Mouse (Mus musculus) olfactory bulb, adult 2 months (tissue): ENCODE data around the gene Kmt5c. TPM values are rescaled to one million over a fixed set of nuclear protein-coding genes. Genes with fewer than 3 reads are reported as not detected.

ENCODE experiments used
- H3K27ac ChIP-seq: fragments of 200-500 bp; 2 replicates; pipeline ENCODE4 v1.5.1; 2012; ENCODE audit warnings: low read depth, low read length; ENCODE audit not compliant: insufficient read depth
- H3K4me1 ChIP-seq: fragments of 200-500 bp; 2 replicates; pipeline ENCODE4 v1.6.1; 2012; ENCODE audit warnings: low read length; ENCODE audit not compliant: control insufficient read depth, insufficient read depth
- H3K4me3 ChIP-seq: fragments of 200-500 bp; 2 replicates; pipeline ENCODE4 v1.5.1; 2012; ENCODE audit warnings: mild to moderate bottlenecking, low read depth, low read length, moderate library complexity; ENCODE audit not compliant: insufficient read depth
- CTCF ChIP-seq: fragments of 200-500 bp; IDR thresholded peaks from 2 replicates; pipeline ENCODE4 v1.5.1; 2012; ENCODE audit warnings: low read depth, mild to moderate bottlenecking, low read length, moderate library complexity; ENCODE audit not compliant: insufficient read depth
- POLR2A ChIP-seq: fragments of 200-500 bp; IDR thresholded peaks from 2 replicates; pipeline ENCODE4 v1.6.1; 2012; ENCODE audit warnings: mild to moderate bottlenecking, low read depth, low read length, moderate library complexity; ENCODE audit not compliant: insufficient read depth
- WGBS: fragments of 180-500 bp; shearing (Covaris S2); methylation state at CpG from one replicate; pipeline ENCODE4 v1.1.7; 2018; 5-methylcytosine and 5-hydroxymethylcytosine counted together
- polyA plus RNA-seq: library from polyadenylated mRNA; stranded (reverse); fragments of >200 nt; gene quantifications from 2 replicates; pipeline ENCODE4 v1.2.4, GENCODE M21; 2012; ENCODE audit warnings: low replicate concordance; ENCODE audit not compliant: missing spikeins, insufficient read depth, insufficient read length

Kmt5c gene
- polyA plus RNA-seq, 1 experiment, result not detected

DNA sequence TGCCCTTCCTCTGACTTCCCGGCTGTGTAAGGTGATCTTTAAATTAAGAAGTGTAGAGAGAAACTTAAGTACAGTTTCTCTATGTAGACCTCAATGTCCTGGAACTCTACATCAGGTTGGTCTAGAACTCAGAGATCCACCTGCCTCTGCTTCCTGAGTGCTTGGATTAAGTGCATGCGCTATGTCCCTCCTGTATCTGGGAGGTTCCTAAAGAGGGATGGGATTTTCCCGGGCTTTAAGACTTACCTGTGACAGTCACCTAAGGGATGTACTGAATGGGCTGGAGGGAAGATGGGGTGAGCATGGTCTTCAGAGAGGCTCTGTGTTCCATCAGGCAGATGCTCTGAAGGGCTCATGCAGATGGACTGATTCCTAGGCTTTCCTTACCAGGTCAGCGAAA is 53.8 kb downstream of the Kmt5c start:
- Histone ChIP-seq H3K4me3 (peak overlapping the region; percentile 91), H3K27ac (no peak overlapping the region), H3K4me1 (peaks cover 12% of the 10 kb centered on the region)
- TF ChIP-seq POLR2A (no peak), CTCF (no peak)
- WGBS, result 47% methylated on average over 4 of the region's 4 CpGs

DNA sequence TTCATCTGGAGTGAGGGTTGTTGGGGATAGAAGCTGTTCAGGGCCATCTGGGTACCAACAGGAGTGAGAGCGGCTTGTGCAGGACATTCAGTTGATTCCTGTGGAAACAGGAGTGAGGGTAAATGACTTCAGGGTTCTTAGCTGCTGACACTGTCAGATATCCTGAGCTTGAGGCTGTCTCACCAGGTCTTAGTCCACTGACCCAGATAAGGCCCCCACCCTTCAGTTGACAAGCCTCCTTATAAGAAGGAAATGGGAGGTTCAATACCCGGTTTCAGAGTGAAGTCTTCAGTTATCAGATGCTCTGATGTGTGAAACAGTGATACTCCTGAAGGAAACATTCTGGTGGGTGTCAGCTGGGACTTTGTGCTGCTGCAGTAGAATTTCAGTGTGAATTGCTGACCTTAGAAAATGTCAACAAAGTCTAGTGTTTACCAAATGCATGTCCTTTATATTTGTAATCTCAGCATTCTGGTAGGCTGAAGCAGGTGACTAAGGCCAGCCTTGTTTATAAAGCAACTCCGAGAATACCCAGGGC is 54.8 kb downstream of the Kmt5c start:
- TF ChIP-seq CTCF, result no peak
- TF ChIP-seq POLR2A, result no peak
- H3K27ac ChIP-seq, result no peak overlapping the region
- H3K4me1 ChIP-seq, result peaks cover 7% of the 10 kb centered on the region
- WGBS, result 84% methylated on average over 3 of the region's 3 CpGs
- no peak overlapping the region for H3K4me3 ChIP-seq

DNA sequence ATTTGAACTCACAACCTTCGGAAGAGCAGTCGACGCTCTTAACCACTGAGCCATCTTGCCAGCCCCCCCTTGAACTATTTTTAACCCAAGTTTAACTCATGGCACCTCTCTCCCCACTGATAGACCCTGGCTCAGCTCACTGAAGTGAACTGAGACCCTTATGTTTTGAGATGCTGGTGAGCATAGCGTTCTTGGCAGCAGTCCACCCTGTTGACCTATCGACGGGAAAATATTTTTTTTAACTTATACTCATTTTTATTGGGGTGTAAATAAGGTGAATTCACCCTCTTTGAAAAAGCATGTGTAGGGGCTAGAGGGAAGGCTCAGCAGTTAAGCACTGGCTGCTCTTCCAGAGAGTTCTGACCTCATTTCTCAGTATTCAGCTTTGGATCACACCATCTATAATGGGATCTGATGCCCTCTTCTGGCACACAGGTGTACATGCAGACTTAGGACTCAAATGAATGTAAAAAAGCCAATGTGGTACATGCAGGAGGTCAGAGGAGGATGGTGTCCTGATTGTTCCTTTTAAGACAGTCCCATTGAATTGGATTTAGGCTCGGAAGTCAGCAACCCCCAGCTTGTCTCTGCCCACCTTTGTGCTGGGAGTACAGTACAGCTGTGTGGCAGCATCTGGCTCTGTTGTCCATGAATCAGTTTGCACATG is 56.0 kb downstream of the Kmt5c start:
- no peak for TF ChIP-seq POLR2A
- TF ChIP-seq CTCF, result no peak
- WGBS, result 57% methylated on average over 7 of the region's 7 CpGs
- H3K27ac ChIP-seq, result no peak overlapping the region
- H3K4me1 ChIP-seq, result peaks cover 7% of the 10 kb centered on the region
- no peak overlapping the region for H3K4me3 ChIP-seq

Other genes starting within 250 kb of the Kmt5c start
- not detected in 2 replicates for gene Ppp1r12c, start 238.4 kb upstream of the Kmt5c start, polyA plus RNA-seq
- not detected in 2 replicates for gene Tnnt1, start 223.7 kb upstream of the Kmt5c start, polyA plus RNA-seq
- gene Tnni3, start 215.9 kb upstream of the Kmt5c start, polyA plus RNA-seq, result not detected in 2 replicates
- gene Dnaaf3, start 207.7 kb upstream of the Kmt5c start, polyA plus RNA-seq, result not detected in 2 replicates
- gene Syt5, start 192.6 kb upstream of the Kmt5c start, polyA plus RNA-seq, result not detected in 2 replicates
- not detected in 2 replicates for gene Ptprh, start 136.1 kb upstream of the Kmt5c start, polyA plus RNA-seq
- not detected in 2 replicates for gene Tmem86b, start 108.7 kb upstream of the Kmt5c start, polyA plus RNA-seq
- gene Ppp6r1, start 81.1 kb upstream of the Kmt5c start, polyA plus RNA-seq, result 310 and 891 TPM in 2 replicates
- not detected in 2 replicates for gene Hspbp1, start 55.0 kb upstream of the Kmt5c start, polyA plus RNA-seq
- not detected in 2 replicates for gene Brsk1, start 49.5 kb upstream of the Kmt5c start, polyA plus RNA-seq
- not detected in 2 replicates for gene Tmem150b, start 14.9 kb upstream of the Kmt5c start, polyA plus RNA-seq
- gene Cox6b2, start 13.0 kb downstream of the Kmt5c start, polyA plus RNA-seq, result not detected in 2 replicates
- gene Fam71e2, start 31.2 kb downstream of the Kmt5c start, polyA plus RNA-seq, result not detected in 2 replicates
- not detected in 2 replicates for gene Il11, start 42.7 kb downstream of the Kmt5c start, polyA plus RNA-seq
- gene Tmem190, start 42.8 kb downstream of the Kmt5c start, polyA plus RNA-seq, result not detected in 2 replicates
- not detected in 2 replicates for gene Tmem238, start 49.5 kb downstream of the Kmt5c start, polyA plus RNA-seq
- gene Rpl28, start 52.8 kb downstream of the Kmt5c start, polyA plus RNA-seq, result not detected in 2 replicates
- not detected in 2 replicates for gene Ube2s, start 72.5 kb downstream of the Kmt5c start, polyA plus RNA-seq
- 146 TPM in 1 of 2 replicates, not detected in the other for gene Shisa7, start 104.6 kb downstream of the Kmt5c start, polyA plus RNA-seq
- gene Isoc2b, start 130.1 kb downstream of the Kmt5c start, polyA plus RNA-seq, result not detected in 2 replicates
- gene Isoc2a, start 137.0 kb downstream of the Kmt5c start, polyA plus RNA-seq, result not detected in 2 replicates
- not detected in 2 replicates for gene Gm36210, start 166.4 kb downstream of the Kmt5c start, polyA plus RNA-seq
- not detected in 2 replicates for gene Zfp628, start 175.1 kb downstream of the Kmt5c start, polyA plus RNA-seq
- gene Nat14, start 181.9 kb downstream of the Kmt5c start, polyA plus RNA-seq, result not detected in 2 replicates
- gene Ssc5d, start 185.7 kb downstream of the Kmt5c start, polyA plus RNA-seq, result not detected in 2 replicates
- gene Sbk2, start 224.3 kb downstream of the Kmt5c start, polyA plus RNA-seq, result not detected in 2 replicates
- gene Sbk3, start 231.1 kb downstream of the Kmt5c start, polyA plus RNA-seq, result not detected in 2 replicates